Mouse (Mus musculus): ENCODE results near the gene Iars2. TPM values are rescaled to one million over a fixed set of nuclear protein-coding genes. Genes with fewer than 3 reads are reported as not detected.

Iars2 gene
- polyA plus RNA-seq, 1 experiment, result 0.16 TPM

DNA sequence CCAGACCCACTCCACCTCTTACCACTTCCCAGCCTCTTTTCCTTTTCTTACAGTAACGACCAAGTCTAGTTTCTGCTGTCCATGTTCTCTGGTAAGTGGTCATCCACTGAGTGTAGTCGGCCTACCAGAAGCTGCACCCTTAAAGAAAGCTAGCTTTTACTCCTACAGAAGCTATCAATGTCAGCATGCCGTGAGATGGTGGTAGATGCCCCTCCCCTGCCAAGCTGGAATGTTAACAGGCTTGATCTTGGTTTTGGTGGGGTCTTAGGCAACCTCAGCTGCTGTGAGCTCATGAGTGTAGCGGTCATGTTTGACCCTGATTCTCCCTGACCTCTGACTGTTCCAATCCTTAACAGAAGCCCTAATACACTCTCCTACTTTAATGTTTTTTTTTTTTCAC, 29.0 kb upstream of the Iars2 start:
- Histone ChIP-seq H3K27me3 (ENCODE audit: control insufficient read depth) (no peaks in the 10 kb centered on the region), H3K4me3 (replicated peaks) (no peak overlapping the region), H3K4me1 (ENCODE audit: control insufficient read depth) (peaks cover 7% of the 10 kb centered on the region), H3K36me3 (ENCODE audit: control insufficient read depth) (peaks cover 3% of the 10 kb centered on the region; the same call in 1 of the 2 replicates), H3K9me3 (ENCODE audit: control insufficient read depth, low read length) (no peaks in the 10 kb centered on the region)
- TF ChIP-seq TAL1 (IDR thresholded peaks at IDR 0.05; ENCODE audit: low read length) (no peak), GATA1 (IDR thresholded peaks at IDR 0.05; ENCODE audit: low read length) (no peak)

DNA sequence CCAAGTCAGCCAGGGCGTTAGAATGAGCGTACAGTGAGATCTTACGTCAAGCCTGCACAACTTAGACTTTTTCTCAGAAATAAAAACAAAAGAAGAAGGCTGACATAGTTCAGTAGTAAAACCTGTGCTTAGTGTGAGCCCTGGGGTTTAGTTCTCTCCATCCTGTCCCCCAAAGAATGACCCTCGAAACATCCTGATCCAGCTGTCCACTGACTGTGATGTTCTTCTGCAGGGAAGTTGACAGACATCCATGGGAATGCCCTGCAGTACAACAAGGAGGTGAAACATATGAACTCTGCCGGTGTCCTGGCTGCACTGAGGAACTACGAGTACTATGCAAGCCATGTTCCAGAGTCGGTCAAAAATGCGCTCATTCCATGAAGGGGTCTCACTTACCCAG, 27.1 kb upstream of the Iars2 start:
- H3K9me3 ChIP-seq (ENCODE audit: control insufficient read depth, low read length), result no peaks in the 10 kb centered on the region
- H3K4me3 ChIP-seq (replicated peaks), result no peak overlapping the region
- no peaks in the 10 kb centered on the region for H3K4me1 ChIP-seq (ENCODE audit: control insufficient read depth)
- TF ChIP-seq GATA1 (IDR thresholded peaks at IDR 0.05; ENCODE audit: low read length), result no peak
- peaks cover 6% of the 10 kb centered on the region for H3K36me3 ChIP-seq (ENCODE audit: control insufficient read depth)
- no peaks in the 10 kb centered on the region for H3K27me3 ChIP-seq (ENCODE audit: control insufficient read depth)

DNA sequence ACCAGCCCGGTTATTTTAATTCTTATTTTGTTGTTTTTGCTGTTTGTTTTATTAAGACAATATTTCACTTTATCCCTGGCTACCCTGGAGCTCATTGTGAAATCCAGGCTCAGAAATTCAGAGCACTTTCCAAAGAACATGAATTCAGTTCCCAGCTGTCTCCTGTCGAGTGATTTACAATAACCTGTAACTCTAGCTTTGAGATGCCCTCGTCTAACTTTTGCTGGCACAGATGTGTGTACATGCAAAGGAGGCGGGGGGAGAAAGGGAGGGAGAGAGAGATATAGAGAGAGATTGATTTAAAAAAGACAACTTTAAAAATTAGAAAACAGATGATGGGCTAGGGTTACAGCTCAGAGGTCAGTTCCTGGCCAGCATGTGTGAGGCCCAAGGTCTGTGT, 25.5 kb upstream of the Iars2 start:
- Histone ChIP-seq H3K36me3 (ENCODE audit: control insufficient read depth) (peaks cover 14% of the 10 kb centered on the region), H3K4me1 (ENCODE audit: control insufficient read depth) (no peaks in the 10 kb centered on the region), H3K27me3 (ENCODE audit: control insufficient read depth) (no peaks in the 10 kb centered on the region), H3K9me3 (ENCODE audit: control insufficient read depth, low read length) (no peaks in the 10 kb centered on the region), H3K4me3 (replicated peaks) (no peak overlapping the region)
- TF ChIP-seq TAL1 (IDR thresholded peaks at IDR 0.05; ENCODE audit: low read length) (no peak), GATA1 (IDR thresholded peaks at IDR 0.05; ENCODE audit: low read length) (no peak)

DNA sequence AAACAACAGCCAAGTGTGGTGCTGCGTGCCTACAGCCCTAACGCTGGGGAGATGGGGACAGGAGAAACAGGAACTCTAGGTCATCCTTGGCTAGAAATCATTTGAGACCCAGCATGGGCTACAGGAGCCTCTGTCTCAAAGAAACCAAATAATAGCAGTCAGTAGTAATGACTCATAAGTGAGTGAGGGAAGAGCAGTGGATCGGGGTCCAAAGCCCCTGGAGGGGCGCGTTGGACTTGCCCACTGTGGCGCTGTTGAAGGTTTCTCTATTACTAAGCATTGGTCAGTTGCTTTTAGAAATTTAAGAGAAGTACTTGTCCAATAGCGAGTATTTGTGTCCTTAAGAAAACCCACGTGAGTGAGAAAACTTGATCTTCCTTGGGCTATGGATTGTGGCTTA, 24.2 kb upstream of the Iars2 start:
- Histone ChIP-seq H3K4me3 (replicated peaks) (no peak overlapping the region), H3K27me3 (ENCODE audit: control insufficient read depth) (no peaks in the 10 kb centered on the region), H3K9me3 (ENCODE audit: control insufficient read depth, low read length) (no peaks in the 10 kb centered on the region), H3K4me1 (ENCODE audit: control insufficient read depth) (no peaks in the 10 kb centered on the region), H3K36me3 (ENCODE audit: control insufficient read depth) (peaks cover 17% of the 10 kb centered on the region)
- TF ChIP-seq TAL1 (IDR thresholded peaks at IDR 0.05; ENCODE audit: low read length) (no peak), GATA1 (IDR thresholded peaks at IDR 0.05; ENCODE audit: low read length) (no peak)

DNA sequence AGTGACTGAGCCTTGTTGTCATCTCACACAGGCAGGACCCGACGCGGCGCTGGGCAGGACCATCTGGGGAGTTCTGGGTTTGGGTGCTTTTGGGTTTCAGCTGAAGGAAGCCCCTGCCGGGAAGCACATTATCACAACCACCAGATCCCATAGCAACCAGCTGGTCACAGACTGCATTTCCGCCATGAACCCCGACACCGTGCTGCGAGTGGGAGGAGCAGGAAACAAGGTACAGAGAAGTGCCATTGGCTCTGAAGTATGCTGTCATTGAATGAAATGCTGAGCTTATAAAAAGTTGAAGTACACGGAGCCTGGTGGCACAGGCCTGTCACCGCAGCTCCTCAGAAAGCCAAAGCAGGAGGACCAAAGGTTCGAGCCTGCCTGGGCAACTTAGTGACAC, 23.0 kb upstream of the Iars2 start:
- Histone ChIP-seq H3K36me3 (ENCODE audit: control insufficient read depth) (peaks cover 18% of the 10 kb centered on the region), H3K4me3 (replicated peaks) (no peak overlapping the region), H3K4me1 (ENCODE audit: control insufficient read depth) (no peaks in the 10 kb centered on the region), H3K9me3 (ENCODE audit: control insufficient read depth, low read length) (no peaks in the 10 kb centered on the region), H3K27me3 (ENCODE audit: control insufficient read depth) (no peaks in the 10 kb centered on the region)
- TF ChIP-seq GATA1 (IDR thresholded peaks at IDR 0.05; ENCODE audit: low read length) (no peak), TAL1 (IDR thresholded peaks at IDR 0.05; ENCODE audit: low read length) (no peak)

DNA sequence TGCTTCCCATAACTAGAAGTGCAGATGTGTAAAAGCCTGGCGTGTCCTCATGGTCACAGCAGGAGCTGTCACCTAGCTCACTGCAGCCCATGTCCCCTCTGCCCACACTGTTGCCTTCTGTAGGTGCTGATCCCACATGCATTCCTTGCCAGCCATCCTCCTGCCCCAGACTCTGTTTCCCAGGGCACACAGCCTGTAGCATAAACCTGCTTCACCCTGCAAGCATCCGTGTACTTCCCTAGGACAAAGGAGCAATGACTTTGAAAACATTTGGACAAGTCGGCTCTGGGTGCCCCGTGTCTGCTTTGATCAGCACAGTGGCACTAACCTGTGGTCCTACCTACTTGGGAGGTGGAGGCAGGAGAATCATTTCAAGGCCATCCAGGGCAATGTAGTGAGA, 21.4 kb upstream of the Iars2 start:
- TF ChIP-seq GATA1 (IDR thresholded peaks at IDR 0.05; ENCODE audit: low read length) (no peak), TAL1 (IDR thresholded peaks at IDR 0.05; ENCODE audit: low read length) (no peak)
- no peak overlapping the region for H3K4me3 ChIP-seq (replicated peaks)
- H3K4me1 ChIP-seq (ENCODE audit: control insufficient read depth), result no peaks in the 10 kb centered on the region
- H3K27me3 ChIP-seq (ENCODE audit: control insufficient read depth), result no peaks in the 10 kb centered on the region
- no peaks in the 10 kb centered on the region for H3K9me3 ChIP-seq (ENCODE audit: control insufficient read depth, low read length)
- peaks cover 23% of the 10 kb centered on the region for H3K36me3 ChIP-seq (ENCODE audit: control insufficient read depth)

DNA sequence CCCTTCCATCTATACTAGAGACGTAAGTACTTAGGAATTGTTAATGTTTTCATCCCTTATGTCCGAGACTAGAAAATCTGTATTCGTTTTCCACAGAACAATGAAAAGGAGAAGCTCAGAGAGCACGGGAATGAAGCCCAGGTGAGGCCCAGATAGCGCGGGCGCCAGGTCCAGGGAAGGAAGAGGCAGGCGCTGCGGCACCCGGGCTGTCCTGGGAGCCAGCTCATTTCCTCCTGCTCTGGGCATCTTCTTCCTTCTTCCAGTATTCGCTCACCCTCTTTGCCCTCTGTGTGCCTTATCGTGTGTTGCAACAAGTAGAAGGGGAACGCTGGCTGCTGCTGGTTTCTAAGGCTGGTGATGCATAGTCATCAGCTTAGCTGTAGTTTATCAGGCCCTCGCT, 20.5 kb upstream of the Iars2 start:
- H3K4me1 ChIP-seq (ENCODE audit: control insufficient read depth), result no peaks in the 10 kb centered on the region
- no peaks in the 10 kb centered on the region for H3K27me3 ChIP-seq (ENCODE audit: control insufficient read depth)
- no peak for TF ChIP-seq GATA1 (IDR thresholded peaks at IDR 0.05; ENCODE audit: low read length)
- no peak for TF ChIP-seq TAL1 (IDR thresholded peaks at IDR 0.05; ENCODE audit: low read length)
- no peak overlapping the region for H3K4me3 ChIP-seq (replicated peaks)
- H3K36me3 ChIP-seq (ENCODE audit: control insufficient read depth), result peaks cover 28% of the 10 kb centered on the region
- H3K9me3 ChIP-seq (ENCODE audit: control insufficient read depth, low read length), result no peaks in the 10 kb centered on the region; the same call in 1 of the 2 replicates

DNA sequence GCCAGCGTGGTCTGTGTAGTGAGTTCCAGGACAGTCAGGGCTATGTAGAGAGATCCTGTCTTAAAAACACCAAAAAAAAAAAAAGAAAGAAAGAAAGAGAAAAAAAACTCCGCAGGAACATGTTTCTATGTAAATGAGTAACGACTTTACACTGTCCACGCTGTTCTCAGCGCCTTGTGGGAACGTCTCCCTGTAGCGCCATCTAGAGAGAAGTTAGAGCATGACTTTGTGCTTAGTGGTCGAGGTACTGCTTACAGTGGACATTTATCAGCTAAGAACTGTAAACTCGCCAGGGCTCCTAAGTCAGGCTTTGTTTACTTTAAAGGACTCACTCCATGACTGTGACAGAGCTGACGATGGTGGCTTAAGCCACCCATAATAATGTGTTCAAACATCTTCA, 17.0 kb upstream of the Iars2 start:
- TF ChIP-seq TAL1 (IDR thresholded peaks at IDR 0.05; ENCODE audit: low read length) (no peak), GATA1 (IDR thresholded peaks at IDR 0.05; ENCODE audit: low read length) (no peak)
- Histone ChIP-seq H3K9me3 (ENCODE audit: control insufficient read depth, low read length) (peaks cover 2% of the 10 kb centered on the region; the same call in 1 of the 2 replicates), H3K27me3 (ENCODE audit: control insufficient read depth) (no peaks in the 10 kb centered on the region), H3K4me3 (replicated peaks) (no peak overlapping the region), H3K36me3 (ENCODE audit: control insufficient read depth) (peaks cover 33% of the 10 kb centered on the region), H3K4me1 (ENCODE audit: control insufficient read depth) (peaks cover 9% of the 10 kb centered on the region)

DNA sequence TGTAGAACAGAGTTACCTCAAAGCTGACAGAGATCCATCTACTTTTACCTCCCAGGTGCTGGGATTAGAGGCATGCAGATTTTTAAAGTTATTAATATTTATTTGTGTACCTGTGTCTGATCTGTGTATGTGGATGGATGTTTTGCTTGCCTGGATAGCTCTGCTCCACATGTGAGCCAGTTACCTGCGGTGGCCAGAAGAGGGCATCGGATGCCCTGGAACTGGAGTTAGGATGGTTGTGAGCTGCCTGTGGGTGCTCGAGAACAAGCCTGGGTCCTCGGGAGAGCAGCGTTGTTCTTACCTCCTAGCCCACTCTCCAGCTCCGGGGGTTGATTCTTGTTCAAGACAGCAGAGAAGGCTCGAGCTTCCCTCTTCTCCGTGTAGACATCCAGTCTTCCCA, 14.2 kb upstream of the Iars2 start:
- Histone ChIP-seq H3K4me3 (replicated peaks) (no peak overlapping the region), H3K9me3 (ENCODE audit: control insufficient read depth, low read length) (peaks cover 2% of the 10 kb centered on the region; the same call in 1 of the 2 replicates), H3K27me3 (ENCODE audit: control insufficient read depth) (no peaks in the 10 kb centered on the region), H3K4me1 (ENCODE audit: control insufficient read depth) (peaks cover 9% of the 10 kb centered on the region), H3K36me3 (ENCODE audit: control insufficient read depth) (peaks cover 26% of the 10 kb centered on the region)
- no peak for TF ChIP-seq TAL1 (IDR thresholded peaks at IDR 0.05; ENCODE audit: low read length)
- no peak for TF ChIP-seq GATA1 (IDR thresholded peaks at IDR 0.05; ENCODE audit: low read length)

DNA sequence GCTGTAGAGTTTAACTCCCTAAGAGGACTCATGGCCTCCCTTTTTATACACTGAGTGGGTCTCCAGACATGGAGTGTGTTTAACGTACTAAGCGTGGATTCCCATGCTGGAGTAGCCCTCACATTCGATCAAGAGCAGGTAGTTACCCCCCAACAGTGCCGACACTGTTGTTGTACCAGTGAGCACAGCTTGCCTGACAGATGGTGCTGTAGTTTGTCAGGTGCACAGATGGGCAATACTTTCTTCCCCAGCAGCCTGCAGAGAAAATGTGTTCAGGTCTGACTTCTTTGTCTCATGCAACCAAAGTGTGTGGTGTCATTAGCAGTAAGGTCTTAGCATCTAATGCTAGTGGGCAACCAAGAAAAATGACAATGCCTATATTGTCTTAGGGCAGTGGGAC, 13.2 kb upstream of the Iars2 start:
- Histone ChIP-seq H3K9me3 (ENCODE audit: control insufficient read depth, low read length) (peaks cover 2% of the 10 kb centered on the region; the same call in 1 of the 2 replicates), H3K27me3 (ENCODE audit: control insufficient read depth) (no peaks in the 10 kb centered on the region), H3K4me3 (replicated peaks) (no peak overlapping the region), H3K36me3 (ENCODE audit: control insufficient read depth) (peaks cover 22% of the 10 kb centered on the region), H3K4me1 (ENCODE audit: control insufficient read depth) (peaks cover 9% of the 10 kb centered on the region)
- TF ChIP-seq TAL1 (IDR thresholded peaks at IDR 0.05; ENCODE audit: low read length), result no peak
- TF ChIP-seq GATA1 (IDR thresholded peaks at IDR 0.05; ENCODE audit: low read length), result no peak
